Mouse (Mus musculus) kidney, postnatal 14 days (tissue): ENCODE measurements around the gene Prdx5.

Experiments used
- DNase-seq: peaks from one replicate; pipeline ENCODE4 v3.0.0; 2022; ENCODE audit warnings: mixed read lengths

Gene Prdx5

GRCm38 (mm10) chr19:6909507-6910289 is at the start of gene Prdx5, which contains the start of gene Trmt112:
Gene Prdx5, minus strand, starts transcription at chr19:6910106.
Gene Trmt112, plus strand, starts transcription at chr19:6909698.
- peak; percentile 96 for DNase-seq

GRCm38 (mm10) chr19:6956461-6956860 is 46.6 kb upstream of the Prdx5 start:
- DNase-seq, result no peak

- no peak for DNase-seq
Observed at GRCm38 (mm10) chr19:6955424-6955823, 45.5 kb upstream of the Prdx5 start.

- DNase-seq, result peak; percentile 78
Observed at GRCm38 (mm10) chr19:6954046-6954445, 44.1 kb upstream of the Prdx5 start.

- DNase-seq, result peak; percentile 74
Observed at GRCm38 (mm10) chr19:6952712-6953037, 42.8 kb upstream of the Prdx5 start.

- DNase-seq, result peak; percentile 92
Observed at GRCm38 (mm10) chr19:6951994-6952711, 42.2 kb upstream of the Prdx5 start.

GRCm38 (mm10) chr19:6951381-6951968 is 41.6 kb upstream of the Prdx5 start:
- DNase-seq, result peak; percentile 97

GRCm38 (mm10) chr19:6950613-6951153 is 40.8 kb upstream of the Prdx5 start:
- peak; percentile 72 for DNase-seq

- no peak for DNase-seq
Observed at GRCm38 (mm10) chr19:6949951-6950350, 40.0 kb upstream of the Prdx5 start.

- DNase-seq, result no peak
Observed at GRCm38 (mm10) chr19:6949532-6949931, 39.6 kb upstream of the Prdx5 start.

- no peak for DNase-seq
Observed at GRCm38 (mm10) chr19:6948186-6948585, 38.3 kb upstream of the Prdx5 start.

GRCm38 (mm10) chr19:6947742-6948141 is 37.8 kb upstream of the Prdx5 start:
- DNase-seq, result no peak

GRCm38 (mm10) chr19:6943709-6944108 is 33.8 kb upstream of the Prdx5 start:
- no peak for DNase-seq

GRCm38 (mm10) chr19:6942764-6943163 is 32.9 kb upstream of the Prdx5 start:
- DNase-seq, result no peak

- peak; percentile 98 for DNase-seq
Observed at GRCm38 (mm10) chr19:6942249-6942691, 32.4 kb upstream of the Prdx5 start, which contains the start of gene Gpr137. Gene Gpr137, minus strand, starts transcription at chr19:6942480.

- peak; percentile 95 for DNase-seq
Observed at GRCm38 (mm10) chr19:6941372-6942248, 31.7 kb upstream of the Prdx5 start, which contains the start of gene Bad. Gene Bad, plus strand, starts transcription at chr19:6941861.

GRCm38 (mm10) chr19:6940396-6941351 is 30.8 kb upstream of the Prdx5 start:
- peak; percentile 37 for DNase-seq

GRCm38 (mm10) chr19:6939106-6940002 is 29.4 kb upstream of the Prdx5 start:
- no peak for DNase-seq

- no peak for DNase-seq
Observed at GRCm38 (mm10) chr19:6937541-6938465, 27.9 kb upstream of the Prdx5 start.
